Mouse (Mus musculus) liver, embryonic 14.5 days (tissue): ENCODE results near the gene Gm16429. TPM values are rescaled to one million over a fixed set of nuclear protein-coding genes. Genes with fewer than 3 reads are reported as not detected.
"Not testable (repeated sequence)": the region's sequence is repeated elsewhere in the genome, so short reads cannot be mapped to it uniquely, and the experiment has no call there.

Source experiments
- ATAC-seq: fragments of 200-750 bp; cut with Nextera tagmentation; 2 replicates; pipeline ENCODE4 v1.8.0; 2017; ENCODE audit warnings: moderate number of reproducible peaks, mild to moderate bottlenecking, moderate library complexity; ENCODE audit not compliant: insufficient read depth
- DNase-seq, 3 experiments: peaks; one replicate each; pipeline ENCODE4 v3.0.0-alpha.2; 2012 to 2013; ENCODE audit warnings: low read depth in 3 of 3, low spot score in 3 of 3
- H3K27ac ChIP-seq: fragments of 300-500 bp; sonication (generic); 2 replicates; pipeline ENCODE4 v1.5.1; 2014; ENCODE audit warnings: moderate library complexity, mild to moderate bottlenecking, control low read depth, inconsistent platforms
- H3K27me3 ChIP-seq: fragments of 300-500 bp; sonication (generic); 2 replicates; pipeline ENCODE4 v1.6.1; 2014; ENCODE audit warnings: mild to moderate bottlenecking, low read length, moderate library complexity; ENCODE audit not compliant: control insufficient read depth, insufficient read depth
- H3K36me3 ChIP-seq: fragments of 300-500 bp; sonication (generic); replicated peaks from 2 replicates; pipeline ENCODE4 v1.6.1; 2014; ENCODE audit warnings: low read depth; ENCODE audit not compliant: control insufficient read depth, insufficient read depth
- H3K4me1 ChIP-seq, 2 experiments: fragments of 200-500 bp in 1 of 2; fragments of 300-500 bp in 1 of 2; sonication (generic) in 1 of 2; replicated peaks; 2 replicates each; pipeline ENCODE4 v1.6.1; 2012 to 2014; ENCODE audit warnings: antibody characterized with exemption in 1 of 2, inconsistent platforms in 1 of 2, low read length in 1 of 2; ENCODE audit not compliant: control insufficient read depth in 2 of 2, insufficient read depth in 2 of 2
- H3K4me2 ChIP-seq: fragments of 300-500 bp; sonication (generic); 2 replicates; pipeline ENCODE4 v1.6.1; 2014; ENCODE audit warnings: low read depth, mild to moderate bottlenecking, control low read depth, moderate library complexity
- H3K4me3 ChIP-seq, 2 experiments: fragments of 200-500 bp in 1 of 2; fragments of 300-500 bp in 1 of 2; sonication (generic) in 1 of 2; 2 replicates each; pipeline ENCODE4 v1.5.1; 2012 to 2014; ENCODE audit warnings: low read depth in 2 of 2, low read length in 2 of 2, mild to moderate bottlenecking in 2 of 2, control low read depth in 1 of 2, inconsistent platforms in 1 of 2, moderate library complexity in 1 of 2; ENCODE audit not compliant: insufficient read depth in 1 of 2
- H3K9ac ChIP-seq: fragments of 300-500 bp; sonication (generic); replicated peaks from 2 replicates; pipeline ENCODE4 v1.6.1; 2014; ENCODE audit warnings: mild to moderate bottlenecking, control low read depth, moderate library complexity
- H3K9me3 ChIP-seq: fragments of 300-500 bp; sonication (generic); 2 replicates; pipeline ENCODE4 v1.6.1; 2016; ENCODE audit warnings: low read length, mixed read lengths; ENCODE audit not compliant: control insufficient read depth
- WGBS: fragments of 180-500 bp; shearing (Covaris S2); extraction: QIAGEN DNeasy Blood & Tissue Kit; methylation state at CpG from one replicate; pipeline ENCODE4 v1.1.7; 2014; ENCODE audit not compliant: insufficient replicate concordance; 5-methylcytosine and 5-hydroxymethylcytosine counted together
- polyA plus RNA-seq, 2 experiments: library from polyadenylated mRNA; depleted of rRNA in 1 of 2; stranded (reverse) in 1 of 2; unstranded in 1 of 2; fragments of >200 nt; fragmentation: Nextera tagmentation in 1 of 2; extraction: Ambion mirVana in 1 of 2; gene quantifications; 2 replicates each; pipeline versions ENCODE4 v1.2.1 to v1.2.3; 2012 to 2014

Gm16429 gene
- not detected in 2 replicates for polyA plus RNA-seq (2012; rRNA removed)
- not detected in 2 replicates for polyA plus RNA-seq (2014; fragmentation: Nextera tagmentation; extraction: Ambion mirVana)

DNA sequence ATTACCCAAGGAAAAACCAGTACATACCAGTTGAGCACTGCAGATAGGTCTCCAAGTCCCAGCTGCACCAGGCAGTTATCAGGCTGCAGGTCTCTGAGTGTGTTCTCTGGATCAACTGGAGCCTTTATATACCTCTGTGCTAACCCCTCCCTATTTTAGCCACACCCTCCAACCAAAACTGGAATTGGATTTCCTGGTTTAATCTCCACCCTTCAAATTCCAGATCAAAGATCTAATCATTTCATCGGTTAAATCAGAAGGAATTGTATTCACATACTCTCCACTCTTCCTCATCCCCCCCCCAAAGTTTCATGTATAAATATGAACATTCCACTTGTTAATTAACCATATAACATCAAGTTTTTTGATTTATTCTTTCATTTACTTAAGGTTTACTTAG lies at the start of gene Gm16429:
Gene Gm16429, minus strand, starts transcription at position 101 of the 400 bp plus-strand sequence.
- H3K36me3 ChIP-seq, H3K4me3 ChIP-seq, DNase-seq, H3K4me2 ChIP-seq, ATAC-seq, H3K9ac ChIP-seq, H3K9me3 ChIP-seq, H3K27me3 ChIP-seq, H3K4me1 ChIP-seq, H3K27ac ChIP-seq: not testable (repeated sequence)
- no CpG with 5 or more reads among the region's 1 CpGs for WGBS

Other genes with a start within 250 kb of the Gm16429 start
- gene Gm7792, start 85.3 kb downstream of the Gm16429 start, polyA plus RNA-seq (2012; rRNA removed): not detected in 2 replicates
- not detected in 2 replicates for gene Gm7792, start 85.3 kb downstream of the Gm16429 start, polyA plus RNA-seq (2014; fragmentation: Nextera tagmentation; extraction: Ambion mirVana)
- gene BC061212, start 141.5 kb upstream of the Gm16429 start, polyA plus RNA-seq (2012; rRNA removed): not detected in 2 replicates
- not detected in 2 replicates for gene BC061212, start 141.5 kb upstream of the Gm16429 start, polyA plus RNA-seq (2014; fragmentation: Nextera tagmentation; extraction: Ambion mirVana)
- not detected in 2 replicates for gene Gm6351, start 147.3 kb upstream of the Gm16429 start, polyA plus RNA-seq (2012; rRNA removed)
- not detected in 2 replicates for gene Gm6351, start 147.3 kb upstream of the Gm16429 start, polyA plus RNA-seq (2014; fragmentation: Nextera tagmentation; extraction: Ambion mirVana)